Mouse (Mus musculus): ENCODE measurements at regions not wholly inside any gene's neighbourhood (a gene's known extent, or its start where the extent isn't known, plus 50 kb on each side); places are given as distances from the start of the nearest gene placed in this dataset.
"Not testable (repeated sequence)": the region's sequence is repeated elsewhere in the genome, so short reads cannot be mapped to it uniquely, and the experiment has no call there.

DNA sequence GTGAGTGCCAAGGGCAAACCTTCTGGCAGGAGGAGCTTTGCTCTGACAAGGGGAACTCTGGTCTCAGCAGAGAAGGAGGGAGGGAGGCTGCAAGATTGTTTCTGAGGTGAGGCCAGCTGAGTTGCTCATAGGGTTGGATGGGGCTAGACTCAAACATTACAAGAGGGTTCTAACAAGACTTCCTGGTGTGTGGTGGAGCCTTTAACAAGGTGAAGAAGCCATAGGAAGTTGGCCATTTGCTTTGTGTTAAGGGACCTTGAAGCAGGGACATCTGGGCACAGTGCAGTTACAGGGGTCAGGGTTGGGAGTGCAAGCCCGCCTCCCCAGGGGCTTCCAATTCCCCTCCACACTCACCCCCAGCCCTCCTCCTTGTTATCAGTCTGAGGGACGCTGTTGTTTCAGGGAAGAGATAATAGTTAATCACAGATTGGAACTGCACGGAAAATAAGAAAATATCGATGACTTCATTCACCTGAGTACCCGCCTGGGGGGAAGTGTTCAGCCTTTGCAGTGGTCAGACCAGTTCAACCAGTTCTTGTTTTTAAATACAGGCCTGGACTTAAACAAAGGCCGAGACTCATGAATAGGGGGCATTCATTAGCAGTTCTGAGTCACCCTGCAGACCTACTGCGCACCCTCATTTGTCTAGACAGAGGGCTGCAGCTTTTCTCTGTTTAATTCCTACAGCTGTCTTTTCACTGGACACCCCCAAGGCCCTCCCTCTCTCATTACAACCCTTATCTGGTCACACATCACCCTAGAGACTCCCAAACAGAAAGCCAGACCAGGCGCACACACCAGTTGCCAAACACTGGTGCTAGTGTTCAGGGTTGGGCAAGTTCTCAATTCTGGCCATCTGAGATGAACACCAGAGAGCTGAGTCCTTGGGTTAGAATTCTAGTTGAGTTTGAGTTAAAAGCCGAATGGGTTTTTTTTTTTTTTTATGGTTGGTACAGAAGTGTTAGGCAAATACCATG is 139.5 kb downstream of the Bcl2l11 start:
- no peak for DNase-seq (ENCODE audit: low spot score)

DNA sequence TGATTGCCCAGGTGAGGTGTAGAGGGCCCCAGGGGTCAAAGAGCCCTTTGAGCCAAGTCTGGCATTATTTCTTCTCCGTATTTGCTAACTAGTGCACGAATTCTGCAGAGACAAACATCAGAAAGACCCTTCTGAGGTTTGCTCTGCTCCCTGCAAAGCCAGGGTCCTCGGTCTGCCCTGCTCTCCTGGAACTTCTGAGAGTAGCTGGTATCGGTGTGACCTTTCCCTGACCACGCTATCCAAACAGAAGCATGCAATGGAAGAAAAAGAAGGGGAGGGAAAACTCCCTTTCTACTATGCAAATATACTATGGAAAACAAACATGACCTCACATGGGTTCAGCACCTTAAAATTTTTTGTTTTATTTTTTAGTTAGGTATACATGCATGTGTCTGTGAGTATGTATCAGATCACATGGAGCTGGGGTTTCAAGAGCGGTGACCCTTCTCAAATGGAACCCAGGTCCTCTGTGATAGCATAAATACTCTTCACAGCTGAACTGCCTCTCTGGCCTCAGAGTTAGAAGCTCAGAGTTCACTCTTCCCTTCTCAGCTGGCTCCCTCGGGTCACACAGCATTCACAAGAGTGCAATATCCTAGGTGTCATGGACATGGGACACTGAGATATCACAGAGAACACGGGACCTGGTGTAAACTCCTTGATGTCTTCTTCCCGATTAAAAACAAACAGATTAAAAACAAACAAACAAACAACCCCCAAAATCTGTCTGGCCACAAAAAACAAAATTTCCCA is 144.7 kb downstream of the Bcl2l11 start:
- DNase-seq (ENCODE audit: low spot score), result no peak

DNA sequence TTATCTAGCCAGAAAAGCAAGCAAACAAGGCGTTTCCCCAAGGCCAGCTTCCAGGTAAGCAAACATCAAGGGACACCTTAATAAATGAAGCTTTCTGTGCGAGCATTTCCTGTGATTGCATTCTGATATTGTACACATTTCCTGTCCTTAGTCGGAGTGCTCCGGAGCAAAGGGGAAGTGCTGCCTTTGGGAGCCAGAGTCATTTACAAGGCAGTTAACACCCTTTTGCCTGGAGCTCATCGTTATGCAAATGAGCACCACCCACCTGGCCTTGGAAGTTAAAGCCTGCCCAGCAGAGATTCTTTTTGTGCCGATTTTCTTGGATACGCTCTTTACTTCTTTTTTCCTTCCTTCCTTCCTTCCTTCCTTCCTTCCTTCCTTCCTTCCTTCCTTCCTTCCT is 147.0 kb downstream of the Bcl2l11 start:
- DNase-seq (ENCODE audit: low spot score), result no peak

DNA sequence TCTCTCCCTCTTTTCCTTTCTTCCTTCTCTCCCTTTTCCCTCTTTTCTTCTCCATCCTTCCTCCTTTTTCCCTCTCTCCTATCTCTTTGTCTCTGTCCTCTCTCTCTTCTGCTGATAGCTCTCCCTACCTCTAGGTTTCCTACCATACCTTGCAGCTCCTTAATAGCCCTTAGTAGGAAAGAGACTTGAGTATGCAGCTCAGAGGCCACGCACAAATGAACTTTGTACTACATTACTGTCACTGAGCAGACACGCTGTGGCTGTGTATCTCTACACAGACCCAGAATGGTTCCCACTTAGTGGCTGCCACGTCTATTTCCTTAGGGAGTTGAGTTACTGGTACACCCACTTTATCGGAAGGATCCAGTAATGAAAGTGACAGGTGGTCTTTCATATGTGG is 147.5 kb downstream of the Bcl2l11 start:
- no peak for DNase-seq (ENCODE audit: low spot score)

DNA sequence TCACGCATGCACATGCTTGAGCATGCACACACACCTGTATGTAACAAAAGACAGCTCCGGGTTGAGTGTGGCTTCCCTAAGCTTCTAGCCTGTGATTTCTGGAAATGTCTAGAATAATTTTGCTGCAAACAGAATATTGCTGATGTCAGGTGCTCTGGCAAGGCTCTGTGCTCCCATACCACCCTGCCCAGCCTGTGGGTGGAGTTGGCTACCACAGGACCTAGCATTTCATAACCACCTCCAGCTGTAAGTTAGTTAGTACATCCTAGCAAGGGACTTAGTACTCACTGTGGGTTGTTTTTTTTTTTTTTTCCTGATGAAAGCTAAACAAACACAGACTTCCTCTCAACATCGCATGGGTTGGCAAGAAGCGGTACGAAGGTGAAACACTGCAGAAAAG is 150.5 kb downstream of the Bcl2l11 start:
- DNase-seq (ENCODE audit: low spot score), result no peak

DNA sequence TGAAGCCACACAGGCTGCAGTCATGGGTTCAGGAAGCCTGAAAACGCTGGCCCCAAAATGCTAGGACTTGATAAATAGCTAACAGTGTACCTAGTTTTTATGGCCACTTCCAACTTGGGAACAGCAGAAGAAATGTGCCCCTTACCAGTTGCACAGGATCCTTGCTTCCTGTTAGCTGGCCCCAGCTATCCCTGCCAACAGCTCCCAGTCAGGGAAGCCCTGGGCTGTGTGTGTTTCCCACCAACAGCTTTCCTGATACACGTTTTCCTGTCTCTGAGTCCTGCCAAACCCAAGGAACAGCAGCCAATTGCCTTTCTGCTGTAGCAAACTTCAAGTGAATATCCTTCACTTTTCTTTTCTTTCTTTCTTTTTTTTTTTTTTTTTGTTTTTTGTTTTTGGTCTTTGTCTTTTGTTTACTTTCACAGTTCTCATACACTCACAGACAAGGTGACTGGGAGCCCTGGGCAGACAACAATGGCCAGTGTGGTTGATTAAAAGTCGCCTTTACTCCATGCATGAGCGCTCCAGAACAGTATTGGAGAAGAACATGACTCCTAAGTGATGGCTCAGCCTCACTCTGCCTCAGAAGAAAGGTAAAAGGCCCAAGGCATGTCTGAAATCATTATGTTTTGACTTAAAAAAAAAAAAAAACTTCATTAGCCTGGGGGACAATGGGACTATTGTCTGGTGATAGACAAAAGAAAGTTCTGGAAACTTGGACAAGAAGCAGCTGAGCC is 151.7 kb downstream of the Bcl2l11 start:
- no peak for DNase-seq (ENCODE audit: low spot score)

DNA sequence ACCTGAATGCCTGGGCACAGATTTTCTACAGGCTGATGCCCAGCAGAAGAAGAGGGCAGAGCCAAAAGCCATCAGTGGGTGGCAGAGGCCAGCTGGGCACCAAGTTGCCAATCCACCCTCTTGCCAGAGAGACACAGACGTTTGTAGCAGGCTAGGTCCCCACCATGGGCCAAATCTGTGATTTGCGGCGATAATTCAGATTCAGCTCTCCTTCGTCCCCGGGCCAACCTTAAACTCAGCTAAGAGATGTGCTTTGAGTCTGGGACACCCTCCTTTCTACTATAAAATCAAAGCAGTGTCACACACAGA is 152.2 kb downstream of the Bcl2l11 start:
- no peak for DNase-seq (ENCODE audit: low spot score)

DNA sequence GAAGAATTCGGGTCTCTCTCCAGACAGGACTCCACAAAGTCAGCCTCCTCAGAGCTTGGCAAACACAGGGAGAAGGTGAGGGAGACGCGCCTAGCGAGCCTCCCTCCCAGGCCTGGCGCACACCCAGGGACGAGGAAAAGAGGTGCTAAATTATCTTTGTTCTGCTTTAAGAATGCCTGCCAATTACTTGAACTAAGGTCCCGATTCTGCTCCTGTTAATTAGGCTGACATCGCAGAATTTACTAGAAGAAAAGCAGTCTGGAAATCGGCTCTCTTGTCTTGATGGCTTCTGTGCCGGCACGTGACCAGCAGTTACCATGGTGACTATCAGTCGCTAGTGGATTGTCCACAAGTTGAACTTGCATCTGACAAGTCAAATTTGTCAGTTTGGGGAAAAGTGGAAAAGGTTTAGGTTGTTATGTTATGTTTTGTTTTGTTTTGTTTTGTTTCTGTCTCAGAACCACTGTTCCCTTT is 152.8 kb downstream of the Bcl2l11 start:
- DNase-seq (ENCODE audit: low spot score), result peak; percentile 61

DNA sequence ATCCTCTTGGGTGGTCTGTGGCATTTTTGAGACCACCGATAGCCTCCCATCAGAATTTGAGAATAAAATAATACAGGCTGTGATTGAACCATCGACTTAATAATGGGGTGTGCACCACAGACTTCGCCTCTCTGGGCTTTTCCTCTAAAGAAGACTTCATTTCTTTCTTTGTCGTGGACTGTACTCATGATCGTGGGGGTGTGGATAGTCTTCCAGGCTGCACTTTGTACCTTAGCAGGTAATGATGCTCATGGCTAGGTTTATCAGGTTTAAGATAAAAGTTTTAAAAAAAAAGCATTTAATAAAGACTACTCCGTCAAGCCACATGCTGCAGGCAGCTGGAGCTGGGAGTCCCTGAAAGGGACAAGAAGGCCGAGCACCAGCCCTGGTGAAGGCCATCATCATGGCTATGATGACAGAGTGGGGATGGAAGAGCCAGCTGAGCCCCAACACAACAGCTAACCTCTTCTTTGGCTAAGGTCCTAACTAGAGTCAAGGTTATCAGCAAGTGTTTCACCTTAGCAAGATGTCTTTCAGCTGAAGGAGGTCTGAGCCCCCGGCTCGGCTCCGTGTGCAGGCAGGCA is 153.4 kb downstream of the Bcl2l11 start:
- DNase-seq (ENCODE audit: low spot score), result no peak

DNA sequence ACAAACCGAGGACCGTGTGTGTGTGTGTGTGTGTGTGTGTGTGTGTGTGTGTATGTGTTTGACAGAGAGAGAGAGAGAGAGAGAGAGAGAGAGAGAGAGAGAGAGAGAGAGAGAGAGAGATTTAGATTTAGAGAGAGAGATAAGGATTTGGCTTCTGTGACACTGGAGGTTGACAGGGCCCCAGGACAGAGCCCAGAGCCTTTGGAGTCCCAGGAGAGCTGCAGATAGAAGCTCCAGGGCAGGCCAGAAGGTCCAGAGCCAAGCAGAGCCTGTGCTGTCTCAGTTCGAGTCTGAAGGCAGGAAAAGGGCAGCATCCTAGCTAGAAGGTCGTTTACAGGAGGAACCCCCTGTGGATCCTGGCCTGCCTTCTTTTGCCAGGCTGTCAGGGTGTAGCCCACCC is 156.8 kb downstream of the Bcl2l11 start:
- DNase-seq (ENCODE audit: low spot score), result no peak

DNA sequence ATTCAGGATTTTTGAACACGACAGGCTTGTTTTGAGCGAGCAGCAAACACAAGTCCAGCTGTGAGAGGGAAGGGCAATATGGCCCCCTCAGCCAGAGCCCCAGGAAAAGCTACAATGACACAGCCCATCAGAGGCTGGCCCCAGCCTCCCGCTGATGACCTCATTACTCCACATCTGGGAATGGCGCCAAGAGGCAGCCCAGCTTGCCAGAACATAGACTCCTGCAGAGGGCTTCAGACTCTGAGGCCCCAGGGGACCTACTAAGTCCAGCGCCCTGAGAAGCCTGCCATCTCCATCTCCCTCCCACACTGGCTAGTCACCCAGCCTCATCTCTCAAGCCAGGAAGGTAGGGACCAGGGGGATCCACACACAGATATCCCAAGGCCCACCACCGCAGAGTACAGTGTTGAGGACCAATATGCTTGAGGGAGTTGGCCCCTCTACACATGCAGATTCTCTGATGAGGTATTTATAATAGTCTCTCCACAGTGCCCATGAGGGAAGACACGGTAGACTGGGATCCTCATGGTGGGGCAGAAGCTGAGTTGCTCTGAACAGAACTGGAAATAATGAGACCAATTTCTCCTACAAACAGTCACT is 159.1 kb downstream of the Bcl2l11 start:
- peak; percentile 74 for DNase-seq (ENCODE audit: low spot score)

DNA sequence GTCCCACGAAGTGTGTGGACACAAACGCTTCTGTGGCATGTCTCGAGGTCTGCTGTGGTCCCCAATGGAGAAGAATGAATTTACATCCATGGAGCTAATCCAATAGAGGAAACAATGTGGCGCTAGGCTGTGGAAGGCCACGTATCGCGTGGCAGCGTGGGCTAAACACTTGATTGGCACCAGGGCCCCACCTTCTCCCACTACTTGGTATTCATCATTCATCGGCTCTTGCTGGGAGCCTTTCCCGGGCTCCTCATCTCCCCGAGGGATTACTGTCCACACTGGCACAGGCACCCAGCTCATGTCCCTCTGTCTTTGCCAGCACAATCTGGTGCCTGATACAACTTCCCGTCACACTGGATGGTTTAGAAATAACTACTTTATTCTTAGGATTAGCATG is 159.6 kb downstream of the Bcl2l11 start:
- no peak for DNase-seq (ENCODE audit: low spot score)

DNA sequence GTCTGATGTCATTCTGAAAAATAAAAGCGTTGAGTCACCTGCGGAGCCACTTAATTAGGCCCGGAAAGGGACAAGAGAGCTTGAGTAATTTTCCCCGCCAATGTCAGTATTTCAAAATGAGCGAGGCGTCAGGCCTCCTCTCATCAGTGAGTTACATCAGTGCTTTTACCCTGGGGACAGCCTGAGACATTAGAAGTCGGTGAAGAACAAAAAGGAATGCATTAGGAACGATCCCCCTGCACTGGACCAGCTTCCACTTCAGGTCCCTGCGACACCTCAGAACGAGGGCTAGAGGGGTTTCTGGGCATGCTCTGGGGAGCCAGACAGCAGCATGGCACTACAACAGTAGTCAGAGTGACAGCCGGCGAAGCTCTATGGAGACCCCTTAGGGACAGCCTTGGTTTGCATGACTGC is 162.3 kb downstream of the Bcl2l11 start:
- DNase-seq (ENCODE audit: low spot score), result no peak

DNA sequence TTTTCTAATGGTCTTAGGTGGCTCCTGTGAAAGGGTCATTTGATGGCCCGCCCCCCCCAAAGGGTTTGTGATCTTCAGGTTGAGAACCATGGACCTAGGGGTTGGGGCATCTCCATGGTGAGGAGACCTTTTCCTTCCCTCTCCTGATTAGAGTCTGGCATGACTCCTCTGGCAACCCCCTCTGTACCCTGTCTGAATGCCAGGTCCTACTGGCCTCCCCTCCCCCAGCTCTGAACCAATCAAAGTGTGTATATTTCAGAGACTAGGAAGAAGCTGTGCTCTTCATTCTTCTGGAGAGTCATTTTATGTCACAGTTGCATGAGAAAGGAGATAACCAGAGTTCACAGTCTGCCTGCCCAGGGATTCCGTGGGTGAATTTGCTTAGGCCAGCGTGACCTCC is 164.8 kb downstream of the Bcl2l11 start:
- no peak for DNase-seq (ENCODE audit: low spot score)

DNA sequence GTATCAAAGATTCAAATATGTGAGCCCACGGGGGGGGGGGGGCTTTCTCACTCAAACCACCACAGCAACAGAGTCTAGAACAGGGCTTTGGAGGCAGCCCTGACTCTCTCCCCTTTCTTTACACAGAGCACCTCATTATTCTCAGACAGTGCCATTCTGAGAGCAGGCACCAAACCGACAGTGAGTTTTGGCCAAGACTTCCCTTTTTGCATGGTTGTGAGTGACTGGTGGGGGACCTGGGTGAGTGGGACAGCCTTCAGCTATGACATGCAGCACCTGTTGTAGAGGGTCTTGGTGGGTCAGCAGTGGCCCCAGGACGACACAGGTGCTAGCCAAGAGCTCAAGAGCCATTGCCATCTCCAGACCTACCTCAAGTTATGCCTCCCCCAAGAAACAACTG is 168.8 kb downstream of the Bcl2l11 start:
- no peak for DNase-seq (ENCODE audit: low spot score)

DNA sequence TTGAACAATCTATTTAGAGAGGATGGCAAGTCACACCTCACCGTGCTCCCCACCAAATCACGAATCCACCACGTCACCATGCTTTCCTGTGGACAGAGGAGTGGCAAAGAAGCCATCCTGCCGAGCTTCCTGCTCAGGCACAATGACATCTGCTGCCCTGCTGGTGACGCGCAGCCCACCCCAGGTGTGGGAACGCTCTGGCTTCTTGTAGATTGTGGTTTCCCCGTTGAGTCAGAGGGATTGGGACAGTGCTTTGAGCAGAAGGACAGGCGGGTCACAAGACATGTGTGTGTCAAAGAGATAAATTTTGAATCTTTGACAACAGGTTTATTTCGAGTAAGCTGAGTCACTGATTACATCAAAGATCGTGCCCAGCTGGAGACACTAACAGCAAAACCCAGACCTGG is 169.2 kb downstream of the Bcl2l11 start:
- no peak for DNase-seq (ENCODE audit: low spot score)

DNA sequence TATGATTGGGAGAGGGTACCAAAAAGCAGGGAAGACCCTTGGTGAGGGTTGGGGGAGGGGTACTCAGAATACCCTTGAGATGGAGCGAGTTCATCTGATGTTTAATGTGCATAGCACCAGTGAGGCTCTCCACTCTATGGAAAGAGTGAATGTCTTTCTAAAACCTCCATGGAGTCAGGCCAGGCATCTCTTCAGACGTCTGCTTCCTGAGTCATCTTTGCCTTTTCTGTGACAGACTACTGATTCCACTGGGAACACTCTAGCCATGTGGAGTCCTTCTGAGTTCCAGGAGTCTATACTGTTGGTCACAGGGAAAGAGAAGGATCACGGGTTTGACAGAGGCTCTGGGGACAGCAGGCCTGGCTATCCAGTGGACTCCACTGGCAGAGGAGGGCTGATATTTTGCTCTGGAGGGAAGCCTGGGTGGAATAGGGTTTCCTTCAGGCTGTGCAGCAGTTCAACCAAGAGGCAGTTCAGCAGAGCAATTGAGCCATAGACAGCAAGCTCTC is 169.9 kb downstream of the Bcl2l11 start:
- no peak for DNase-seq (ENCODE audit: low spot score)

DNA sequence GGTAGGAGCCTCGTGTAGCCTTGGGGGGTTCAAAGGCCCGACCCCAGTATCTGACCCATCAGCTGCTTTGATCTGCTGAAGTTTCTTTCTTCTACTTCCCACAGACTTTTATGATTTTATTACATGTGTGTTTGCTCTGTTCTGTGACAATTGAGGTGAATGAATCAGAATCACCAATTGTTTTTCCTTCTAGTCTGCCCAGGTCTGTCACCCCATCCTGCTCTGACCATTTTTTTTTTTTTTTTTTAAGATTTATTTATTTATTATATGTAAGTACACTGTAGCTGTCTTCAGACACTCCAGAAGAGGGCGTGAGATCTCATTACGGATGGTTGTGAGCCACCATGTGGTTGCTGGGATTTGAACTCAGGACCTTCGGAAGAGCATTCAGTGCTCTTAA is 170.6 kb downstream of the Bcl2l11 start:
- not testable (repeated sequence) for DNase-seq (ENCODE audit: low spot score)

DNA sequence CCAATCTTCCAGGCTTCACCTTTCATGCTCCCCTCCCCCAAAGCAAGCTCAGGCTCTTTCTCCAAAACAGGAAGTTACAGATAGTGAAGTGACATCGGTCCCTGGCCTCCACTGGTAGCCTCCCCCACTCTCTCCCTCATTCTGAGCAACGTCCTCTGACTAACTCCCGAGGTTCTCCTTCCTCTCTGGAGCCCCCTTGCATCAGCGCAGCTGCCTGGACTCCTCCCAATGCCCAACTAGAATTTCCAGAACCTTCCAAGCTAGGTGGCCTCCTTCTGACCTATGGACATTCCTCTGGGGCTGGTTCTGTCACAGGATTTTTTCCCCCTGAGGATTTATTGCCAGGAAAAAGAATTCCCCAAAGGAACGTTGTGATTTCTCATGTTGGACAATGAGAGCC is 171.1 kb downstream of the Bcl2l11 start:
- no peak for DNase-seq (ENCODE audit: low spot score)

DNA sequence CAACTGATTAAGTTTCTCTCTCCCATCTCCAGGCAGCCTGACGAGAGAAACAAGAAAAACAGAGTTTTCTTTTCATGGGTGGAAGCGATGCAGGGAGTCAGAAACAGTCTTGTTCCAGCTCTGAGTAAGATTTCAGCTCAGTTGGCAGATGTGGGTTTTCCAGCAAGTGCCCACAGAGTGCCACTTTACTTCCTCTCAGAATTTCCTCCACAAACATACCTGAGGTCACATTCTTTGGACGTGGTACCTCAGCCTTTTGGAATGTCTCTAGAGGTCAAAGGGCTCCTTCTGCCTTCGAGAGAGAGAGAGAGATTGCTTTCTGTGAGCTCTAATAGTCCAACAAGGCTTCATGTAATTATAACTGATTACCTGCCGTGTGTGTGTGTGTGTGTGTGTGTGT is 172.0 kb downstream of the Bcl2l11 start:
- no peak for DNase-seq (ENCODE audit: low spot score)

DNA sequence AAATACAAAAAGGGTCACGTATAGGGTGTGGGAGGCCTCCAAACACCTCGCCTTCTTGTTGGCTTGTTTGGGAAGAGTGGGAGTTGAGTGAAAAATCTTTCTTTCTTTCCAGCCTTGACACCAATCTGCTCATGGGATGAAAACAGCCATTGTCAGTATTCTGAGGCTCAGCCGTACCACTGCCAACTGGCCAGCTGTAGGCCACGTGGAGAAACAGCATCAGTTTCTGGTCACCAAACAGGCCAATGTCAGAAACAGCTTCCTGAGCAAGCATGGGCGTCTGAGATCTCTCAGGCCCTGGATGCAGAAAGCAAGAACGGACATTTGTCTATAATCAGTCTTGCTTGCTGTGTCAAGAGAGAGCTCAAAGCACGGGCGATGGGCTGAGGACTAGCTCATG is 173.2 kb downstream of the Bcl2l11 start:
- no peak for DNase-seq (ENCODE audit: low spot score)

DNA sequence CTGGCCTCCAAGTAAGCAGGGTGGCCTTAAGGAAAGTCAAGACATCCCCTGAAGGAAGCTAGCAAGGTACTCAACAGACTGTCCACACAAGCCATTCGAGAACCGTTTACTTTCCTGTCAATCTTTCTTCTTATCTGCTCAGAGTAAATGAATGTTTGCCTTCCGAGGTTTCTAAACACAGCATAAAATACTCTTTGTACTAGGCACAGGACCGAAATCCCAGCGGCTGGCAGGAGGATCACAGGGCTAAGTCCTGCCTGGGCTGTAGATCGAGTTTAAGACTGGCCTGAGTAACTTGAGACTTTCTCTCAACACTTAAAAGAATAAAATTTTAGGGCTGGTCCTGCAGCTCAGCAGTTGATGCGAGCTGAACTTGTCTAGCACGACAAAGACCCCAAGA is 175.9 kb downstream of the Bcl2l11 start:
- DNase-seq (ENCODE audit: low spot score), result no peak

Measured in ovary, adult 18-20 months (tissue).